12 mouse cellular contexts compared by ENCODE assay signal in genomic region chr1:167736793-167737192, GRCm38 (mm10). TPM values are rescaled to one million over a fixed set of nuclear protein-coding genes. Genes with fewer than 3 reads are reported as not detected.
DNase-seq lines count a peak whose midpoint lies in the region.
"Had no signal": no experiment of that assay in that cellular context is flagged by ENCODE, and none has a peak within 500 bp of the region (broad histone marks: within the 10 kb centered on the region; RNA-seq: fewer than 3 reads in every experiment).

No protein-coding gene starts in this region.

- intact Hi-C loops in heart, postnatal 36 days (cut with DNase I): no loop called here
- intact Hi-C loops in left cerebral cortex, postnatal 4 days (cut with DNase I): no loop called here

- peak; percentile 57 to 82 for DNase-seq in cerebellum, postnatal 10 days
- DNase-seq in cerebellum, adult 9-10 months: no peak
- peak; percentile 60 for DNase-seq in heart, adult 11 months
- DNase-seq in heart, postnatal 36 days: no peak
- DNase-seq in layer of hippocampus, adult 11-12 months (ENCODE audit: low spot score): peak; percentile 47
- peak; percentile 73 for DNase-seq in left cerebral cortex, postnatal 4 days
- DNase-seq in kidney, adult 8-10 months: no peak
- DNase-seq in retina, postnatal 1 day: no peak
- DNase-seq: heart, adult 2 months; heart, postnatal 4 days; kidney, postnatal 14 days; lung, postnatal 4 days had no signal

RNA-seq across cellular contexts. Expression of gene Lmx1a, which starts 47.8 kb away (rescaled TPM):
- total RNA-seq in heart, postnatal 36 days (2021): not detected
- under 1 TPM; 0.22 to 0.30 TPM for total RNA-seq in left cerebral cortex, postnatal 4 days (2021)
- total RNA-seq: heart, adult 2 months; heart, postnatal 4 days had no signal

Comparison
In these comparisons a context has a peak if more than half of its experiments do, and no peak if none do; other contexts are left out.
1. DNase-seq: peak in cerebellum, postnatal 10 days (2 of 2), heart, adult 11 months (single experiment), layer of hippocampus, adult 11-12 months (single experiment) and left cerebral cortex, postnatal 4 days (single experiment); none in cerebellum, adult 9-10 months (single experiment), heart, postnatal 36 days (0 of 2), kidney, adult 8-10 months (0 of 2) and retina, postnatal 1 day (single experiment).